Mouse (Mus musculus): ENCODE data around the gene Rasgef1c. TPM values are rescaled to one million over a fixed set of nuclear protein-coding genes. Genes with fewer than 3 reads are reported as not detected.
A peak's percentile ranks its signal among the peaks of the same experiment; 100 is the strongest.

Rasgef1c gene
- polyA plus RNA-seq, 1 experiment, result not detected

DNA sequence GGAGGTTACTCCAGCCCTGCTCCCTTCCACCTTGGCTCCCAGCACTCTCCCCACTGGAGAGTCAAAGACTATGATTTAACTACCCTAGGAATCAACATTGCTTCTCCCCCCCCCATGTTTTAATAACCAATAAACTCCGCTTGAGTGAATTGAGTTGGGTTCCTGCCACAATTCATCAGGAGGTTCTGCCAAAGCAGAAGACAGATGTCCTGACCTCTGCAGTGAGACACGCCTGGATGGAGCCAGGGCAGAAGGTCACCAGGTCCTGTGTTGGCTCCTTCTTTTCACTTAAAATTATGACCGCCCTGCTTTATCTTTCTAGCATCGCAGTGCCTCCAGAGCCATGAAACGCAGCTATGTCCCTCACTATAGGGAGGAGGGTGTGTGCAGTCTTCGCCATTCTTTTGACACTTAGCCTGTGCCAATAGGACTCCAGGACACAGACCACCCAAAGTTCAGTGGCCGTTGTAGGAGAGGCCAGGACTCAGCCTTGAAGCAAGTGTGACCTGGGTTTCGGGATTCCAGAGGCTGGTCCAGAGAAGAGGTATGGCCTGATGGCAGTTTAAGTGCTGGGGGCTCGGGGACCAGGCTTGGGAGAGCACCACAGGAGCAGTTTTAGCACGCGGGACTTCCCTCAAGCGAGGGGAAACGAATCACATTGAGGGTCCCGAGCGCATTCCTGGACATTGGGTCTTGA lies 525 bp upstream of the Rasgef1c start:
- H3ac ChIP-seq (ENCODE audit: control insufficient read depth, insufficient read length, low read depth), result no peak overlapping the region
- no peaks in the 10 kb centered on the region for H3K79me2 ChIP-seq (ENCODE audit: control insufficient read depth, insufficient read depth)
- H3K36me3 ChIP-seq (ENCODE audit: control insufficient read depth, insufficient read depth), result no peaks in the 10 kb centered on the region
- no peak for TF ChIP-seq CTCF (IDR thresholded peaks at IDR 0.05; ENCODE audit: control insufficient read depth, insufficient read depth, insufficient read length)
- no peak for TF ChIP-seq MYOG (IDR thresholded peaks at IDR 0.05; ENCODE audit: control insufficient read depth, extremely low read depth, insufficient read length)
- no peak for TF ChIP-seq USF1 (IDR thresholded peaks at IDR 0.05; ENCODE audit: low read depth)
- TF ChIP-seq MAX (IDR thresholded peaks at IDR 0.05), result no peak
- no peak for TF ChIP-seq MYOD1 (IDR thresholded peaks at IDR 0.05; ENCODE audit: control insufficient read depth, insufficient read length, low read depth)
- no peak for TF ChIP-seq FOSL1 (IDR thresholded peaks at IDR 0.05; ENCODE audit: insufficient read depth, low read length, poor library complexity, severe bottlenecking)
- no peak for TF ChIP-seq CEBPB (IDR thresholded peaks at IDR 0.05; ENCODE audit: low read depth)
- H3K79me3 ChIP-seq (ENCODE audit: low read depth), result no peaks in the 10 kb centered on the region
- peaks cover 30% of the 10 kb centered on the region for H3K27me3 ChIP-seq (ENCODE audit: control insufficient read depth, insufficient read depth, insufficient read length)
- no peak overlapping the region for H3K4me3 ChIP-seq (ENCODE audit: insufficient read depth, poor library complexity, severe bottlenecking)

DNA sequence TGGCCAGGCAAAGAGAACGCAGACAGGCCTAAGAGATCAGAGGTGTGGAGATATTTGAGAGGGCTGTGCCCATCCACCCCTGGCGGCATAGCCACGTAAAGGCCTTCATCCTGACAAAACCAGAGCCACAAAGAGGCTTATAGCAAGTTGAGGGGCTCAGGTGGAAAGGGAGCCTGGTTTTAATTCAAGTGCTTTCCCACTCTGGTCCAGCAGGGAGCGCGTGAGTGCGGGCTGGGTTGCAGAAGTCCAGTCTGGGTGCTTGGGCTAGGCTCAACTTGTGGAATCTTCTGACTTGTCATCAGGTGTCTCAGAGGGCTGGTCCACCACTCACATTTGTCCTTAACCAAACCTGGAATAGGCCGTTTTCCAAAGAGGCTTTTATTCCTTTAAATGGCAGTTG lies 1.7 kb downstream of the Rasgef1c start:
- Histone ChIP-seq H3K4me3 (ENCODE audit: insufficient read depth, poor library complexity, severe bottlenecking) (no peak overlapping the region), H3K36me3 (ENCODE audit: control insufficient read depth, insufficient read depth) (no peaks in the 10 kb centered on the region), H3K79me2 (ENCODE audit: control insufficient read depth, insufficient read depth) (no peaks in the 10 kb centered on the region), H3K27me3 (ENCODE audit: control insufficient read depth, insufficient read depth, insufficient read length) (peaks cover 30% of the 10 kb centered on the region), H3ac (ENCODE audit: control insufficient read depth, insufficient read length, low read depth) (no peak overlapping the region), H3K79me3 (ENCODE audit: low read depth) (no peaks in the 10 kb centered on the region)
- peak; percentile 24 for TF ChIP-seq CTCF (IDR thresholded peaks at IDR 0.05; ENCODE audit: control insufficient read depth, insufficient read depth, insufficient read length)
- no peak for TF ChIP-seq CEBPB (IDR thresholded peaks at IDR 0.05; ENCODE audit: low read depth)

DNA sequence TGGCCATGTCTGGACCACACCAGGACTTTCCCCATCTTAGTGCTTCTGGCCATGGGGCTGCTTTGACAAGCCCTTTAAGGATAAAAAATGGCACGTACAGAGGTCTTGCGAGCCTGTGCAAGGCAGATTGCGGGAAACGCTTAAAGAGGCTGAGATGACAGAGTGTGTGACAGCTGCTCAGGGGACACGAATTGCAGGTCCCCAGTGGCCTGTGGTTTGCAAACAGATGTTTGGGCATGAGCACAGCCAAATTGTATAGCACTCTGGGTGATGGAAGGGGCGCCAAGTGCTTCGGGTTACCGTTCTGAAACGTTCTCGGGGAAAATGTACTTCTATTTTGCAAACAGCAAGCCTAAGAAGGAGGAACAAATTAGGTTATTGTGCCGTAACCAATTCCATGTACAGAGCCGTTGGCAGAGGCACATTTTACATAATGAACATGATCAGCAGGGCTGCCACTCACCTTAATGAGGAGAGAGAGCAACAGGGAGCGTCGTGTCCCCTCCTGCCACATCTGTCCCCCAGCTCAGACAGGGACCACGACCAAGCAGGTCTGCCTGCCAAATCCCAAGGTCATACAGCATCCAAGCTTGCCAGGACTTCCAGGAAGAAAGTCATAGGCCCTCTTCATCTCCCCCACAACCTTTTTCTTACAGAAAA lies 17.0 kb downstream of the Rasgef1c start:
- Histone ChIP-seq H3K4me3 (ENCODE audit: insufficient read depth, poor library complexity, severe bottlenecking) (no peak overlapping the region), H3K79me3 (ENCODE audit: low read depth) (no peaks in the 10 kb centered on the region), H3K36me3 (ENCODE audit: control insufficient read depth, insufficient read depth) (no peaks in the 10 kb centered on the region), H3K27me3 (ENCODE audit: control insufficient read depth, insufficient read depth, insufficient read length) (peaks cover 58% of the 10 kb centered on the region), H3K79me2 (ENCODE audit: control insufficient read depth, insufficient read depth) (no peaks in the 10 kb centered on the region), H3ac (ENCODE audit: control insufficient read depth, insufficient read length, low read depth) (no peak overlapping the region)
- no peak for TF ChIP-seq CTCF (IDR thresholded peaks at IDR 0.05; ENCODE audit: control insufficient read depth, insufficient read depth, insufficient read length)
- no peak for TF ChIP-seq FOSL1 (IDR thresholded peaks at IDR 0.05; ENCODE audit: insufficient read depth, low read length, poor library complexity, severe bottlenecking)
- no peak for TF ChIP-seq MYOD1 (IDR thresholded peaks at IDR 0.05; ENCODE audit: control insufficient read depth, insufficient read length, low read depth)
- no peak for TF ChIP-seq CEBPB (IDR thresholded peaks at IDR 0.05; ENCODE audit: low read depth)
- TF ChIP-seq MAX (IDR thresholded peaks at IDR 0.05), result no peak
- no peak for TF ChIP-seq USF1 (IDR thresholded peaks at IDR 0.05; ENCODE audit: low read depth)
- no peak for TF ChIP-seq MYOG (IDR thresholded peaks at IDR 0.05; ENCODE audit: control insufficient read depth, extremely low read depth, insufficient read length)

DNA sequence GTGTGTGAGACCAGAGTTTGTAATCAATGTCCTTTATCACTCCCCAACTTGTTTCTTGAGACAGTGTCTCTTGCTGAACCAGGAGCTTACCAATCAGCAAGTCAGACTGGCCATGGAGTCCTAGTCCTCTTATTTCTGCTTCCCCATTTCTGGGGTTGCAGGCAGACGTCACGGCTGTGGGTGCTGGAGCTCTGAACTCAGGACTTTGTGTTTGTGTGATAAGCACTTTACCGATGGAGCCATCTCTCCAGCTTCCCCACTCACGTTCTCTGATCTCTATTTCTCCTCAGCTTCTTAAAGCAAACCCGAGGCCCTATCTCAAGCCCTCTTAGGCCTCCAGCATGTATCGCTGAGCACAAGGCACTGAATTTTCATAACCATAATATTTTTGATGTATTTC lies 17.7 kb downstream of the Rasgef1c start:
- Histone ChIP-seq H3K79me2 (ENCODE audit: control insufficient read depth, insufficient read depth) (no peaks in the 10 kb centered on the region), H3K79me3 (ENCODE audit: low read depth) (no peaks in the 10 kb centered on the region), H3K36me3 (ENCODE audit: control insufficient read depth, insufficient read depth) (no peaks in the 10 kb centered on the region), H3K27me3 (ENCODE audit: control insufficient read depth, insufficient read depth, insufficient read length) (peaks cover 51% of the 10 kb centered on the region), H3ac (ENCODE audit: control insufficient read depth, insufficient read length, low read depth) (no peak overlapping the region), H3K4me3 (ENCODE audit: insufficient read depth, poor library complexity, severe bottlenecking) (no peak overlapping the region)
- TF ChIP-seq MYOG (IDR thresholded peaks at IDR 0.05; ENCODE audit: control insufficient read depth, extremely low read depth, insufficient read length) (no peak), CTCF (IDR thresholded peaks at IDR 0.05; ENCODE audit: control insufficient read depth, insufficient read depth, insufficient read length) (no peak), USF1 (IDR thresholded peaks at IDR 0.05; ENCODE audit: low read depth) (no peak), CEBPB (IDR thresholded peaks at IDR 0.05; ENCODE audit: low read depth) (no peak), FOSL1 (IDR thresholded peaks at IDR 0.05; ENCODE audit: insufficient read depth, low read length, poor library complexity, severe bottlenecking) (no peak), MAX (IDR thresholded peaks at IDR 0.05) (no peak), MYOD1 (IDR thresholded peaks at IDR 0.05; ENCODE audit: control insufficient read depth, insufficient read length, low read depth) (no peak)

DNA sequence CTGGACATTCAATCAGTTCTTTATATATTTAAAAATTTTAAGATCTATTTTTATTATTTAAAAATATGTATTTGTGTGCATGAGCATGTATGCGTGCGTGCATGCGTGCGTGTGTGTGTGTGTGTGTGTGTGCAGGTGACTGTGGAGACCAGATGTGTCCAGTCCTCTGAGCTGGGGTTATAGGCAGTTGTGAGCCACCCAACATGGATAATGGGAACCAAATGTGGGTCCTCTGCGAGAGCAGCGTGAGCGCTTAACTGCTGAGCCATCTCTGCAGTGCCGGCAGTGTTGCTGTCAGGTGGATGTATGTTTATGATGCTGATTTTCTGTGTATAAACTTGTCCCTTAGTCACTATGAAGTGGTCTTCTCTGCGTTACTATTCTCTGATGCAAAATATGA lies 21.9 kb downstream of the Rasgef1c start:
- no peak for TF ChIP-seq MYOD1 (IDR thresholded peaks at IDR 0.05; ENCODE audit: control insufficient read depth, insufficient read length, low read depth)
- no peak for TF ChIP-seq MYOG (IDR thresholded peaks at IDR 0.05; ENCODE audit: control insufficient read depth, extremely low read depth, insufficient read length)
- TF ChIP-seq USF1 (IDR thresholded peaks at IDR 0.05; ENCODE audit: low read depth), result no peak
- TF ChIP-seq CTCF (IDR thresholded peaks at IDR 0.05; ENCODE audit: control insufficient read depth, insufficient read depth, insufficient read length), result no peak
- no peak for TF ChIP-seq CEBPB (IDR thresholded peaks at IDR 0.05; ENCODE audit: low read depth)
- no peak for TF ChIP-seq MAX (IDR thresholded peaks at IDR 0.05)
- TF ChIP-seq FOSL1 (IDR thresholded peaks at IDR 0.05; ENCODE audit: insufficient read depth, low read length, poor library complexity, severe bottlenecking), result no peak

More for the DNA sequence above, 21.9 kb downstream of the Rasgef1c start:
- Histone ChIP-seq H3ac (ENCODE audit: control insufficient read depth, insufficient read length, low read depth) (no peak overlapping the region), H3K36me3 (ENCODE audit: control insufficient read depth, insufficient read depth) (no peaks in the 10 kb centered on the region), H3K79me2 (ENCODE audit: control insufficient read depth, insufficient read depth) (no peaks in the 10 kb centered on the region), H3K27me3 (ENCODE audit: control insufficient read depth, insufficient read depth, insufficient read length) (peaks cover 47% of the 10 kb centered on the region), H3K79me3 (ENCODE audit: low read depth) (no peaks in the 10 kb centered on the region), H3K4me3 (ENCODE audit: insufficient read depth, poor library complexity, severe bottlenecking) (no peak overlapping the region)

Measured in C2C12 (cell line).